Mouse (Mus musculus) thymus, postnatal 14 days (tissue): ENCODE data around the gene Acadm.
A peak's percentile ranks its signal among the peaks of the same experiment; 100 is the strongest.

ENCODE experiments used
- DNase-seq: peaks from one replicate; pipeline ENCODE4 v3.0.0; 2021

Acadm gene

GRCm38 (mm10) chr3:153944335-153944990, at the start of gene Acadm:
Gene Acadm, minus strand, starts transcription at chr3:153944632.
- peak; percentile 99 for DNase-seq

- DNase-seq, result peak; percentile 16
These were observed 40.3 kb upstream of the Acadm start for GRCm38 (mm10) chr3:153984428-153985340.

GRCm38 (mm10) chr3:153980611-153981010, 36.2 kb upstream of the Acadm start:
- DNase-seq, result no peak

GRCm38 (mm10) chr3:153975791-153976190, 31.4 kb upstream of the Acadm start:
- DNase-seq, result no peak

GRCm38 (mm10) chr3:153975060-153975459, 30.6 kb upstream of the Acadm start:
- DNase-seq, result no peak

GRCm38 (mm10) chr3:153973949-153974760, 29.7 kb upstream of the Acadm start:
- no peak for DNase-seq

GRCm38 (mm10) chr3:153973171-153973948, 28.9 kb upstream of the Acadm start, which contains the start of gene Slc44a5:
Gene Slc44a5, plus strand, starts transcription at chr3:153973436.
- DNase-seq, result no peak

- no peak for DNase-seq
These were observed 25.0 kb upstream of the Acadm start for GRCm38 (mm10) chr3:153969451-153969850.

- DNase-seq, result peak; percentile 58
These were observed 24.1 kb upstream of the Acadm start for GRCm38 (mm10) chr3:153968549-153968948.

GRCm38 (mm10) chr3:153967447-153967846, 23.0 kb upstream of the Acadm start:
- DNase-seq, result no peak

- DNase-seq, result peak; percentile 44
These were observed 17.4 kb upstream of the Acadm start for GRCm38 (mm10) chr3:153961632-153962389.

GRCm38 (mm10) chr3:153960884-153961283, 16.5 kb upstream of the Acadm start:
- DNase-seq, result no peak

- DNase-seq, result no peak
These were observed 15.3 kb upstream of the Acadm start for GRCm38 (mm10) chr3:153959731-153960207.

- DNase-seq, result peak; percentile 36
These were observed 14.8 kb upstream of the Acadm start for GRCm38 (mm10) chr3:153959035-153959730.

- no peak for DNase-seq
These were observed 13.5 kb upstream of the Acadm start for GRCm38 (mm10) chr3:153957916-153958315.

- no peak for DNase-seq
These were observed 3.7 kb upstream of the Acadm start for GRCm38 (mm10) chr3:153948176-153948575.

- no peak for DNase-seq
These were observed 2.8 kb upstream of the Acadm start for GRCm38 (mm10) chr3:153947271-153947670.

- DNase-seq, result no peak
These were observed 514 bp downstream of the Acadm start for GRCm38 (mm10) chr3:153943901-153944334.

GRCm38 (mm10) chr3:153943003-153943640, 1.3 kb downstream of the Acadm start:
- no peak for DNase-seq

GRCm38 (mm10) chr3:153941613-153942012, 2.8 kb downstream of the Acadm start:
- DNase-seq, result no peak
